Comparison of ENCODE assay signal across 15 mouse cellular contexts in genomic region chr9:61689939-61690338, GRCm38 (mm10).
DNase-seq lines count a peak whose midpoint lies in the region; TF ChIP-seq lines count a peak whose summit lies in the region.
"Had no signal": no experiment of that assay in that cellular context is flagged by ENCODE, and none has a peak within 500 bp of the region (broad histone marks: within the 10 kb centered on the region; RNA-seq: fewer than 3 reads in every experiment).

No protein-coding gene starts in this region.

- no peak for TF ChIP-seq CTCF in gastrocnemius, adult 2 months (IDR thresholded peaks at IDR 0.05)

- no peaks in the 10 kb centered on the region for H3K36me3 ChIP-seq in embryonic facial prominence, embryonic 10.5 days (replicated peaks)
- H3K36me3 ChIP-seq in limb, embryonic 10.5 days = no peaks in the 10 kb centered on the region
- H3K36me3 ChIP-seq: embryonic facial prominence, embryonic 15.5 days; liver, embryonic 15.5 days; neural tube, embryonic 15.5 days had no signal

- DNase-seq in gastrocnemius, adult 2 months = peak; percentile 46
- no peak for DNase-seq in gastrocnemius, postnatal 4 days (ENCODE audit: low spot score in 2 of 2)
- DNase-seq in kidney, postnatal 10 days = peak; percentile 80
- DNase-seq in kidney, postnatal 36 days = no peak
- peak; percentile 42 for DNase-seq in embryonic facial prominence, embryonic 10.5 days (ENCODE audit: low spot score)
- DNase-seq in limb, embryonic 10.5 days (ENCODE audit: low spot score) = no peak
- DNase-seq in layer of hippocampus, adult 9-10 months (ENCODE audit: low spot score) = no peak
- DNase-seq in cerebellum, postnatal 25 days = no peak
- DNase-seq: cerebellum, adult 11 months; right cerebral cortex, adult 18-20 months had no signal

- H3K27ac ChIP-seq in gastrocnemius, adult 2 months = no peak overlapping the region
- H3K27ac ChIP-seq in embryonic facial prominence, embryonic 10.5 days (replicated peaks) = no peak overlapping the region
- peak overlapping the region; percentile 82 for H3K27ac ChIP-seq in limb, embryonic 10.5 days
- H3K27ac ChIP-seq: embryonic facial prominence, embryonic 15.5 days; forebrain, embryonic 13.5 days; liver, embryonic 15.5 days; neural tube, embryonic 15.5 days had no signal

- no peaks in the 10 kb centered on the region for H3K9me3 ChIP-seq in embryonic facial prominence, embryonic 10.5 days
- no peaks in the 10 kb centered on the region for H3K9me3 ChIP-seq in limb, embryonic 10.5 days (replicated peaks)
- H3K9me3 ChIP-seq: embryonic facial prominence, embryonic 15.5 days; forebrain, embryonic 13.5 days; liver, embryonic 15.5 days; neural tube, embryonic 15.5 days had no signal

- peaks cover 32% of the 10 kb centered on the region for H3K27me3 ChIP-seq in embryonic facial prominence, embryonic 10.5 days (replicated peaks; ENCODE audit: low read depth, poor library complexity, severe bottlenecking)
- H3K27me3 ChIP-seq in limb, embryonic 10.5 days (ENCODE audit: low read depth, poor library complexity, severe bottlenecking) = peaks cover 53% of the 10 kb centered on the region

- no peak overlapping the region for H3K4me3 ChIP-seq in gastrocnemius, adult 2 months
- no peak overlapping the region for H3K4me3 ChIP-seq in embryonic facial prominence, embryonic 10.5 days
- no peak overlapping the region for H3K4me3 ChIP-seq in limb, embryonic 10.5 days
- H3K4me3 ChIP-seq: embryonic facial prominence, embryonic 15.5 days; forebrain, embryonic 13.5 days; liver, embryonic 15.5 days; megakaryocyte, embryonic 14.5 days; neural tube, embryonic 15.5 days had no signal

- H3K4me1 ChIP-seq in embryonic facial prominence, embryonic 10.5 days = peaks cover 31% of the 10 kb centered on the region
- peaks cover 33% of the 10 kb centered on the region for H3K4me1 ChIP-seq in limb, embryonic 10.5 days
- H3K4me1 ChIP-seq: liver, embryonic 15.5 days had no signal

- 69% methylated on average over 7 of the region's 7 CpGs for WGBS in embryonic facial prominence, embryonic 10.5 days
- 63% methylated on average over 7 of the region's 7 CpGs for WGBS in limb, embryonic 10.5 days

- intact Hi-C loops in gastrocnemius, adult 2 months (cut with DNase I) = loop anchor here (10.0 kb wide), 1 partner anchor 215 kb away; no protein-coding TSS in a partner anchor

Comparison
In these comparisons a context has a peak if more than half of its experiments do, and no peak if none do; other contexts are left out.
1. DNase-seq: peak in gastrocnemius, adult 2 months (single experiment), kidney, postnatal 10 days (single experiment) and embryonic facial prominence, embryonic 10.5 days (single experiment); none in gastrocnemius, postnatal 4 days (0 of 2), kidney, postnatal 36 days (0 of 2), limb, embryonic 10.5 days (single experiment), layer of hippocampus, adult 9-10 months (single experiment) and cerebellum, postnatal 25 days (0 of 2).